Mouse (Mus musculus) cerebellum, postnatal 14 days (tissue): Measurements from ENCODE around the gene Clca3a2.
"Not testable (repeated sequence)": the region's sequence is repeated elsewhere in the genome, so short reads cannot be mapped to it uniquely, and the experiment has no call there.

Experiments
- DNase-seq, 2 experiments: peaks; one replicate each; pipeline ENCODE4 v3.0.0; 2021; ENCODE audit warnings: mixed read lengths in 2 of 2

The Clca3a2 gene

DNA sequence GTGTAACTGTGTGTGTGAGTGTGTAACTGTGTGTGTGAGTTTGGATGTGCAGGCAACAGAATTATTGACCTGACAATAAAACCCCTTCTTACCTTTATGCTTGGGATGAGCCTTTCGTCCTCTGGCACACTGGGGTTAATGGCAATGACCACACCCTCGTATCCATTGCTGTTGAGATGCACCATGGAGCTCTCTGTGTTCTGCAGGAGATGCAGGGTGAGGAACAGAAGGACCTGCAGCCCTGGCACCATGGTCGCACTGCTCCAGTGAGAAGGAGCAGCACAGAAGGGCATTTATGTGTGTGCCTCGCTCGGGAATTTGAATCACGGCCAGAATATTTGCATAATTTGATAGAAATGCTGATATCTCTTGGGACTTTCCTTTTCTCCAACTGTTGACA, at the start of gene Clca3a2:
Gene Clca3a2 (minus strand): TSS at position 276 of the 400 bp plus-strand sequence.
- DNase-seq: not testable (repeated sequence)

DNA sequence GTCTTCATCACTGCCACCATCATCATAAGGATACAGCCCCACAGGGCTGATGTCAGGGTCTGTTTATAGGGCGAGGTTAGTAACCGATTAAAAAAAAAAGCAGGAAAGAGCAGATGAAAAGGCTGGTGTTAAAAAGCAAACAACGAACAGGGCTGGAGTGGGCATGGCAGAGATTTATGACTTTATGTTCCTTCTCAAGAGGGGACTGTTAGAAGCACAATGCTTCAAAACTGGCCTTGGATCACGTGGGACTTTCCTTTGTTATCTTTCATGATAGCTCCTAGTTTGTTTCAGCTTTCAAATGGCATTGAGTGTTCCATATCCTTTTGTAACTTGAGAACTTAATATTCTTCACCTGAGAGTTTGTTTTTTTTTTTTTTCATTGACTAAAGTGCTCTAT, 30.3 kb upstream of the Clca3a2 start:
- no peak for DNase-seq

DNA sequence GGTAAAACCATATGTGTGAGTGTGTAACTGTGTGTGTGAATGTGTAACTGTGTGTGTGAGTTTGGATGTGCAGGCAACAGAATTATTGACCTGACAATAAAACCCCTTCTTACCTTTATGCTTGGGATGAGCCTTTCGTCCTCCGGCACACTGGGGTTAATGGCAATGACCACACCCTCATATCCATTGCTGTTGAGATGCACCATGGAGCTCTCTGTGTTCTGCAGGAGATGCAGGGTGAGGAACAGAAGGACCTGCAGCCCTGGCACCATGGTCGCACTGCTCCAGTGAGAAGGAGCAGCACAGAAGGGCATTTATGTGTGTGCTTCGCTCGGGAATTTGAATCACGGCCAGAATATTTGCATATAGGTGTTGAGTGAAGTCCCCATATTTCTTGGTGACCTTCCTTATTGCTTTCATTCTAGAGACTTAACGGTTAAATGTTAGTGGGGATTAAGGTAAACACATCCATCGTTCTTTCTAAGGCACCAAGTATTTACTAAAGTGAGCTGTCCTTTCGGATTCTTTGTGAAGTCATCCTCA, 29.8 kb upstream of the Clca3a2 start, which contains the start of gene Clca3b:
Gene Clca3b (minus strand): TSS at position 344 of the 543 bp plus-strand sequence.
- not testable (repeated sequence) for DNase-seq

DNA sequence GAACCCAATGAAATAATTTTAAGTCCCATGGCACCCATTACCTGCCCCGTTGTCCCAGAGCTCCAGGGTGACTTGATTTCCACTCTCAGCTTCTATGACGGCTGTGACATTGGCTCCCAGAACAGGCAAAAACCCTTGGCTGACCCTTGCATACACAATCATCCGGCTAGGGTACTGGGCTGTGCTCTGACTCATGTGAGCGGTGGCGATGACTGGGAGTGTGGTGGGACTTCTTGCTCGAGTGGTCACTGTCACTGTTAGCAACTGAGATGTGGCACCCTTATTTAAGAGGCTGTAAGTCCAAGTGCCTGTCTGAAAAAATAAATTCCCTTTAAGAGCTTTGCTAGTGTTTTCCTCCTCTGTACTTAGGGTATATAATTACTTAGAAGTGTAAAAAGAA, 8.0 kb upstream of the Clca3a2 start:
- DNase-seq: no peak

DNA sequence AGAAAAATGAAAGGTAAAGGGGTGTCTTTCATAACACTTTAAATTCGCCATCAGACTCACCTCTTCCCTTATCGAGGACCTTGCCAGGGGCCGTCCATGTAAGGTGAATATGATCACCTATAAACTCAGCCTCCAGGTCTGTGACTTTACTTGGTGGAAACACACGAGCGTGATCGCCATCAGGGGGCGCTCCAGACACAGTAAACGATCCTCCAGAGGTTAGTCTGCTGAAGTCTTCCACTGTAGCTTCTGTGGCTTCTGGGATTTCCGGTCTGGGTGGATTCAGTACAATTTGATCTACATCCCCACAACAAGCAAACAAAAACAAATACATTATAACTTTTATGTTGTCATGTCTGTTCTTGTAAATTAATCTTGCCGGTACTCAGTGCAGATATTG, 5.9 kb upstream of the Clca3a2 start:
- DNase-seq: peak; percentile 79 to 91

DNA sequence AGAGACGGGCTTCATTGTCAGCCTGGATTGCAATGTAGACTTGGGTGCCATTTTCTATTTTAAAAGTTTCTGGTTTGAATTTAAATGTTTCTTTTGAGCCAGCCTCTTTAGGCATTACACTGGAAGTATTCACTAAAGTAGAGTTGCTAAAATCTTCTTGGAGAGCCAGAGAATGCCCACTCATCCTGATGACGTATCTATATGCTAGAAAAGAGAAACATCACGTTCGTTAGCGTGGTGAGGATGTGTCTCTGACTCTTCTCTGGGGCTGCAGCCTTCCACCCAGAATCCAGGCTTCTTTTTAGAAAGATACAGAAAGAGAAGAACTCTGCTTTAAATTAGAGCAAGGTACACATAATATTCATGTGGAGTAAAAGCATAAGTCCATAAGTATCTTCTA, 4.0 kb upstream of the Clca3a2 start:
- no peak for DNase-seq

DNA sequence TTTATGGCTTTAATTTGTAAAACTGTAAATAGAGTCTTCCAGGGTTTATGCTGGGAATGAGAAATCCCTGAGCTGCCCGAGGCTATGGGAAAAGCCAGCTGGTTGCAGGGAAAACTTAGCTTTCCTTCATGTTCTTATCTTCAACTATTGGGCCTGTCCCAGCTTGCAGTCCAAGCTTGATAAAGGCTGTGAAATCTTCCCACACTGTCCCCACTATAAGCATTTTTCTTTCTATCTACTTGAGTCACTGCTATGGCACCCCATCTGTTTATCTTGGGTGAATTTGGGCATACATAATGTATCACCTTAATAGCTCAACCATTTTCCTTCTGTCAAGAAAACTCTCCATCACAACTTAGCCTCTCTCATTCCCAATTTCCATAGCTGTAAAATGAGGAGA, 1.3 kb upstream of the Clca3a2 start:
- DNase-seq: no peak

DNA sequence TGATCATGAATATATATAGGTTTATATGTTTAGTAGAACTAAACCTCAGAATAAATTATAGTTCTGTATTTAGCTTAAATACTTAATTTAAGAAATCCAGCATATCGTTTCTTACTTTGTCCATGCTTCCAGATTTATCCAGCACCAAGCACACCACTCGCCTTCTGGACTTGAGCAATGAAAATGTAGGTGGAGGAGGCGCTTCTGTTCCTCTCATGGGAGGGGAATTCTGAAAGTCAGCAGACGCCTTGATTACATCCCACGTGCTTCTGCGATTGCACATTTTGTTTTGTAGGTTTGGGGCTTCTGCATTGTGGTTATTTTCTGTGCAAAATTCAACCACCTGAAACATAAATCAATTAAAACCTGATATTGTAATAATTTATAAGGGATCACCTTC, 6.0 kb downstream of the Clca3a2 start:
- not testable (repeated sequence) for DNase-seq

DNA sequence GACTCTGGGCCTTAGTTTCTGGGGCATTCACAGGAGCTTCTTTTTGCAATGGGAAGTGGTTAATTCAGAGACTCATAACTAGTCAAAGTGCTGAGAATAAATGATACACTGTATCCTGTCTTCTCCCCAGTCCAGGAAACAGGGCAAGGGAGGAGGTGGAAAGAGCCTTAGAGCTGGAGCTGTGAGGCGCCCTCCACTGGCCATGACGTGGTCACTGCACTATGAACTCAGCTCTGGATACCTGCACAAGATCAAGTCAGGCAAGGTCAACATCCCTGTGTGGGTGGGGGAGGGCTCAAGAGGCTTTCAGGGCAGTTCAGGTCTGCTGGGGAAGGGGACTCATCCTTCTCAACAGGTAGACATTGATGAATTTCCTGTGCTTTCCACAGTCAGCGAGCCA, 7.5 kb downstream of the Clca3a2 start:
- DNase-seq: no peak

DNA sequence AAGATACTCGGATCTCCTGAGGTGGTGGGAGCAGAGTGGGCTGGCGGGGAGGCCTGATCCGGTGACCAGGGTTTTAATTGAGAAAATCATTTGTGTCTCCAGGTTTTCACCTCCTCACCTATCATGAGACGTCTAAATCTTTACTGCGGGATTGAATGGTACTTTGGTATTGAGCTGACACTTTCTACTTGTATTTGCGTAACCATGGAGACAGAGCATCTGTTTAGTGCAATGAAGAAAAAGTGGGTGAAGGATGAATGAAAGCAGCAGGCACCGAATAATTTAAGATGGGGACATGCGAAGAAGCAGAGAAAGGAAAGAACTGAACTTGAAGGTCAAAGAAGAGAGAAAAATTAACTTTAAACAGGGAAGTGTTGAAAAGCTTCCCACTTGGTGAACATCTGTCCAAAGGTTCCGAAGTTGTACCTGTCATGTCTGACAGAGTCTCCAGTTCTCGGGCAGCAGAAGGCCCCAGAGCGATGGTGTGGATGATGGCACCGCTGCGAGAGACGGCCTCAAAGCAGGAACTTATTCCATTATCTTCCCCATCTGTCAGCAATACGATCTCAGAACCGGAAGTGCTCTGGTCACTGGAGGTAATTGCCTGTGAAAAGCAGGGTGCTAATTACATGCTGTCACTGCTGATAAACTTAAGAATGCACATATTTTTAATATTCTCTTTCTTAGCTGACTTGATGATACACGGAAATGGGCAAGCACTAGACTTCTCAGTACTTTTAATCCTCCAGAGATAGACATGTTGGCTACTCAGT, 11.0 kb downstream of the Clca3a2 start:
- not testable (repeated sequence) for DNase-seq

DNA sequence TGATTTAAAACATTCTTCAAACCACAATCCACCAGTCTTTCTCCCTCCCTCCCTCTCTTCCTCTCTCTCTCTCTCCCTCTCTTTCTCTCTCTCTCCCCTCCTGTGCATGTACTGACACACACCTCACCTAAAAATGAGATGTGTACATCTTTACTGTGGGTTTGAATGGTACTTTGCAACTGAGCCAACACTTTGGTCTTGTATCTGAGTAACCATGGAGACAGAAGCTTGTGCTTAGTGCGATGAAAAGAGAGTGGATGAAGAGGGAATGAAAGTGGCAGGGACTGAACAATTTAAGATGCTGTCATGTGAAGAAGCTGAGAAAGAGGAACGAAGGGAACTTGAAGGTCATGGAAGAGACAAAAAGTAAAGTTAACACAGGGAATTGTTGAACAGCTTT, 12.7 kb downstream of the Clca3a2 start:
- not testable (repeated sequence) for DNase-seq

DNA sequence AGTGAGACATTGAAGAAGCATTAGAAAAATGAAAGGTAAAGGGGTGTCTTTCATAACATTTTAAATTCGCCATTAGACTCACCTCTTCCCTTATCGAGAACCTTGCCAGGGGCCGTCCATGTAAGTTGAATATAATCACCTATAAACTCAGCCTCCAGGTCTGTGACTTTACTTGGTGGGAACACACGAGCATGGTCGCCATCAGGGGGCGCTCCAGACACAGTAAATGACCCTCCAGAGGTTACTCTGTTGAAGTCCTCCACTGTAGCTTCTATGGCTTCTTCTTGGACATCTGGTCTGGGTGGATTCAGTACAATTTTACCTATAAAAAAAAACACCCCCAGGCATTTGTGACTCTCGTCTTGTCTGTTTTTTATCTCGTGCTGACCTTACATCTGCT, 17.4 kb downstream of the Clca3a2 start:
- DNase-seq: peak; percentile 9 to 44

DNA sequence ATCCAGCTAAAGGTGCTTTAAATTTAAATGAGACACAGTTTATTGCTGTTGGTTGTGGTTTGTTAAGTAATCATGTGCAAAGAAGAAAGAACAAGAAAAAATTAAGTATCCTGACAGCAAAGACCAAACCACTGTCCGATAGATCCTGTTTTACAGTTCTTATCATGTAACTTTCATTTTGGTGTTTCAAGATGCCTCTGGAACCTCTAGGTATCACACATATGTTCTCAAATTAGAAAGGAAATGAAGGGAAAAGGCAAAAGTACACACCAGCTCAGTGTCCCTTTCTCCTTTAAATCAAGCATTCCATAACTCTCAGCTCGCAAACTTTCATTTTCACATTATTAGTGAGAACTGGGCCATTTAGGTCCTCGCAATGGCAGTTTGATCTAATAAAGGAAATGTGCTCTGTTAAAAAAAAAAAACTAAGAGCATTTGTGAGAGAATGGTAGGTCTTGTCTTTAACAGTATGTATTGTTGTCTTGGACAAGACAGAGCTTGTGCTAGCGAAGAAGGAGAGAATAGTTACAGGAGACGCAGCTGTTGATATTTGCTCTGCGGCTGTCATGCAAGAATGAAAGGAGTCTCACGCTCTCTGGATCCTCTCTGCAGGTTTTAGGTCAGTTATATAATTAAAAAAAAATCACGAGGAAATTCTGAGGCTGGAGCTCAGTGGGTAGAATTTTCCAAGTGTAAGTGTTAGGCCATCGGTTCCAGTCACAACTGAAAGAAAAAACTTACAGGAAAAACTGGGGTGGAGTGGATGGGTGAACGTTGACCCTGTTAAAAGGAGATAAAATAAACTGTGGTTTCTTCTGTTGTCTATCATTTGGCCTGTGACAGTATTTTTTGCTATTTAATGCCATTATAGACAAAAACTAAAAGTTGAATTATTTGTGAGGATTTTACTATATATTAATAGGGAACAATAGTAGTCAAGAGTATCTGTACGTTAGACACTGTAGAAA, 33.8 kb downstream of the Clca3a2 start:
- no peak for DNase-seq

DNA sequence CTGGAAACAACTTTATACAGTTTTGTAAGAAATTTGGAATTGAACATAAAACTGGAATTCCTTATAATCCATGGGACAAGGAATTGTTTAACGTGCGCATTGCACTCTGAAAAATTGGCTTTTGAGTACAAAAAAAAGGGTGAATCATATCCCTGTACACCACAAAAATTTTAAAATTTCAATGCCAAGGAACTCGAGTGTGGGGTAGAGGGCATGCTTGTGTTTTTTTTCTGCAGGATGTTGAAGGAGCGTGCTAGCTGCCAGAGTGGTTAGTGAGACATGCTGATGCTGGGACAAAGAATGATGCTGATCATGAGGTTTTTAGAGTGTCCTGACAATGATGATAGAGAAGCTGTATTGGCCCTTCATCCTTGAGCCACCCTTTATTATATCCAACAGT, 54.1 kb downstream of the Clca3a2 start:
- no peak for DNase-seq

DNA sequence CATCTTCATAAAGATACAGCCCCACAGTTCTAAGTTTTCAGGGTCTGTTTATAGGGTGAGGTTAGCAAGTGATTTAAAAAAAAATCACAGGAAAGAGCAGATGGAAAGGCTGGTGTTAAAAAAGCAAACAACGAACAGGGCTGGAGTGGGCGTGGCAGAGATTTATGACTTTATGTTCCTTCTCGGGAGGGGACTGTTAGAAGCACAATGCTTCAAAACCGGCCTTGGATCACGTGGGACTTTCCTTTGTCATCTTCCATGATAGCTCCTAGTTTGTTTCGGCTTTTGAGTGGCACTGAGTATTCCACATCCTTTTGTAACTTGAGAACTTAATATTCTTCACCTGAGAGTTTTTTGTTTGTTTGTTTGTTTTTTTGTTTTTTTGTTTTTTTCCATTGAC, 57.8 kb downstream of the Clca3a2 start:
- no peak for DNase-seq

DNA sequence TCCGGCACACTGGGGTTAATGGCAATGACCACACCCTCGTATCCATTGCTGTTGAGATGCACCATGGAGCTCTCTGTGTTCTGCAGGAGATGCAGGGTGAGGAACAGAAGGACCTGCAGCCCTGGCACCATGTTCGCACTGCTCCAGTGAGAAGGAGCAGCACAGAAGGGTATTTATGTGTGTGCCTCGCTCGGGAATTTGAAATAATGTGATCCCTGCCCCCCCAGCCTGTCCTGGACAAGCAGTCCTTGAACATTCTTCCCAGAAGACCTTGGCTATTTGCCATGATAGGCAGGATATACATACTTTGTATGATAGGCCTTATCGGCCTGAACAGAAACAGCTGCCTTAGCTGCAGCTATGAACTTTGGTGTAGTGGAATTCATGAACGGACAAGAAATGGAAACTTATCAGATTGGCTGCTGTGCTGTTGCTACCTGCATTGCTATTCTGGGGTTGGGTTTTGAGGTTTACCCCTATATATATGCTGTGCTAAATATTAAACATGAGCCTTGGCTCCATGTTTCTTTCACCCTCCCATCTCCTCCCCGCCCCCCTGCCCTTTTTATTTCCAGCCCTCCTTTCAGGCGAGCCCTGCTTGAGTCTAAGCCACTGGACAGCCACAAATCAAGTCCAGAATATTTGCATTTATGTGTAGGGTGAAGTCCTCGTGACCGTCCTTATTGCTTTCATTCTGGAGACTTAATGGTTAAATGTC, 58.5 kb downstream of the Clca3a2 start, which contains the start of gene Clca3a1:
Gene Clca3a1 (minus strand): TSS at position 386 of the 718 bp plus-strand sequence.
- no peak for DNase-seq

DNA sequence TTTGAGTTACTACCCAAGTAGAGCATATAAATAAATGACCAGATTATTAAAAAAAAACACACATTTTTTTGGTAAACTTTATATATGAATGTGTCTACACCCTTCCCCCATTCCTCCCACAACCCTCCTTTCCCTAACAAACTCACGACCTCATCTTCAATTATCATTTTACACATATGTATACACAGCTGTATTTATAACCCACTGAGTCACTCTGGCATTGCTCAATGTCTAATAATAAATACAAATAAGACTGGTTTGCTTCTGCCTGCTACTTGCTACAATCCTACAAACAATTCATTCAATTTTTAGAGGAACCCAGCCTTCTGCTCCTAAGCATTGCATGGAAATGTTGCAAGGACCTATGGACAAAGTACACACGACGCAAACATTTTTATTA, 59.6 kb downstream of the Clca3a2 start:
- DNase-seq: no peak

DNA sequence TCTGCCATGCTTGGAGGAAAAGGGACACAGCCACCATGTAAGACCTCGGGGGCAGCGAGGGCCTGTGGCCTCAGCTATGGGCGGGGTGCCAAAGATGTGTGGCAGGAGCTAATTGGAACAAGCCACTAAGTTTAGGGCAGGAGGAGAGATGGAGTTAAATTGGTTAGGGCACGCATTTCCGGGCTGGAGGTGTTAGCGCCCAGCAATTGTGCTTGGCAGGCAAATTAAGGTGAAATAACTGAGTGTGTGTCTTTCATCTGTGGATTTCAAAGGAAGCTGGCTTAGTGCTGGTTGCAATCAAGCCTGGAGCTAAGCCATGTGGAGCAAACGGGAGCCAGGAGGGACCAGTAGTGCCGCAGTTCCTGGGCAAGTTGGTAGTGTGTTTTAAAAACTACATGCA, 63.2 kb downstream of the Clca3a2 start:
- DNase-seq: peak in 1 of 2 experiments; percentile 21

DNA sequence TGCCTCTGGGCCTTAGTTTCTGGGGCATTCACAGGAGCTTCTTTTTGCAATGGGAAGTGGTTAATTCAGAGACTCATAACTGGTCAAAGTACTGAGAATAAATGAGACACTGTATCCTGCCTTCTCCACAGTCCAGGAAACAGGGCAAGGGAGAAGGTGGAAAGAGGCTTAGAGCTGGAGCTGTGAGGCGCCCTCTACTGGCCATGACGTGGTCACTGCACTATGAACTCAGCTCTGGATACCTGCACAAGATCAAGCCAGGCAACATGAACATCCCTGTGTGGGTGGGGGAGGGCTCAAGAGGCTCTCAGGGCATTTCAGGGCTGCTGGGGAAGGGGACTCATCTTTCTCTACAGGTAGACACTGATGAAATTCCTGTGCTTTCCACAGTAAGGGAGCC, 66.2 kb downstream of the Clca3a2 start:
- peak; percentile 13 to 17 for DNase-seq

DNA sequence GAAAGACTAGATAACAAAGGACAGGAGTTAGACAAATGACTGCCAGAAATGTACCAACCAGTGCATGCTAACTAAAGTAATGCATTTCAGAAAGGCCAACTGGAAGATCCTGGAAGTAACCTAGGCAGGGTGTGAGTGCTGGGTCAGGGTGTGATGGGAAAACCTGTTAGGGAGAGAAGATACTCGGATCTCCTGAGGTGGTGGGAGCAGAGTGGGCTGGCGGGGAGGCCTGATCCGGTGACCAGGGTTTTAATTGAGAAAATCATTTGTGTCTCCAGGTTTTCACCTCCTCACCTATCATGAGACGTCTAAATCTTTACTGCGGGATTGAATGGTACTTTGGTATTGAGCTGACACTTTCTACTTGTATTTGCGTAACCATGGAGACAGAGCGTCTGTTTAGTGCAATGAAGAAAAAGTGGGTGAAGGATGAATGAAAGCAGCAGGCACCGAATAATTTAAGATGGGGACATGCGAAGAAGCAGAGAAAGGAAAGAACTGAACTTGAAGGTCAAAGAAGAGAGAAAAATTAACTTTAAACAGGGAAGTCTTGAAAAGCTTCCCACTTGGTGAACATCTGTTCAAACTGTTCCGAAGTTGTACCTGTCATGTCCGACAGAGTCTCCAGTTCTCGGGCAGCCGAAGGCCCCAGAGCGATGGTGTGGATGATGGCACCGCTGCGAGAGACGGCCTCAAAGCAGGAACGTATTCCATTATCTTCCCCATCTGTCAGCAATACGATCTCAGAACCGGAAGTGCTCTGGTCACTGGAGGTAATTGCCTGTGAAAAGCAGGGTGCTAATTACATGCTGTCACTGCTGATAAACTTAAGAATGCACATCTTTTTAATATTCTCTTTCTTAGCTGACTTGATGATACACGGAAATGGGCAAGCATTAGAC, 70.0 kb downstream of the Clca3a2 start:
- not testable (repeated sequence) for DNase-seq

DNA sequence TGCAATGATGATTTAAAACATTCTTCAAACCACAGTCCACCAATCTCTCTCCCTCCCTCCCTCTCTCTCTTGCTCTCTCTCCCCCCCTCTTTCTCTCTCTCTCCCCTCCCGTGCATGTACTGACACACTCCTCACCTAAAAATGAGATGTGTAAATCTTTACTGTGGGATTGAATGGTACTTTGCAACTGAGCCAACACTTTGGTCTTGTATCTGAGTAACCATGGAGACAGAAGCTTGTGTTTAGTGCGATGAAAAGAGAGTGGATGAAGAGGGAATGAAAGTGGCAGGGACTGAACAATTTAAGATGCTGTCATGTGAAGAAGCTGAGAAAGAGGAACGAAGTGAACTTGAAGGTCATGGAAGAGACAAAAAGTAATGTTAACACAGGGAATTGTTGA, 71.6 kb downstream of the Clca3a2 start:
- not testable (repeated sequence) for DNase-seq
